Comparison of ENCODE assay signal across 9 mouse cellular contexts in genomic region chr13:60173591-60174524, GRCm38 (mm10). TPM values are rescaled to one million over a fixed set of nuclear protein-coding genes. Genes with fewer than 3 reads are reported as not detected.
DNase-seq lines count a peak whose midpoint lies in the region; ATAC-seq lines count a peak whose summit lies in the region.
"Had no signal": no experiment of that assay in that cellular context is flagged by ENCODE, and none has a peak within 500 bp of the region (broad histone marks: within the 10 kb centered on the region; RNA-seq: fewer than 3 reads in every experiment).

No protein-coding gene starts in this region.

- H3K36me3 ChIP-seq in liver, embryonic 11.5 days (ENCODE audit: control insufficient read depth, insufficient read depth, low read length), result no peaks in the 10 kb centered on the region
- no peaks in the 10 kb centered on the region for H3K36me3 ChIP-seq in liver, embryonic 12.5 days
- H3K36me3 ChIP-seq in hindbrain, embryonic 14.5 days (replicated peaks; ENCODE audit: control insufficient read depth, insufficient read depth), result no peaks in the 10 kb centered on the region
- H3K36me3 ChIP-seq in limb, embryonic 15.5 days, result no peaks in the 10 kb centered on the region

- H3K27ac ChIP-seq in liver, embryonic 11.5 days (ENCODE audit: low read depth, low read length), result no peak overlapping the region
- no peak overlapping the region for H3K27ac ChIP-seq in liver, embryonic 12.5 days
- no peak overlapping the region for H3K27ac ChIP-seq in hindbrain, embryonic 14.5 days
- H3K27ac ChIP-seq in limb, embryonic 15.5 days, result peak overlapping the region; percentile 87

- no peak for ATAC-seq in liver, embryonic 11.5 days (replicated peaks; ENCODE audit: low FRiP score)
- no peak for ATAC-seq in liver, embryonic 12.5 days
- ATAC-seq in hindbrain, embryonic 14.5 days (ENCODE audit: low FRiP score), result no peak
- no peak for ATAC-seq in limb, embryonic 15.5 days (ENCODE audit: insufficient number of reproducible peaks, low FRiP score, low TSS enrichment, low read depth)

- no peak overlapping the region for H3K9ac ChIP-seq in liver, embryonic 11.5 days (ENCODE audit: low read depth, low read length)
- no peak overlapping the region for H3K9ac ChIP-seq in liver, embryonic 12.5 days
- H3K9ac ChIP-seq in hindbrain, embryonic 14.5 days, result peak overlapping the region; percentile 89; the same call in 1 of the 2 replicates
- H3K9ac ChIP-seq in limb, embryonic 15.5 days, result peak overlapping the region; percentile 44

- WGBS in liver, embryonic 11.5 days, result 36% methylated on average over 12 of the region's 12 CpGs
- WGBS in liver, embryonic 12.5 days (ENCODE audit: insufficient replicate concordance), result 41% methylated on average over 12 of the region's 12 CpGs
- 7% methylated on average over 12 of the region's 12 CpGs for WGBS in hindbrain, embryonic 14.5 days
- WGBS in limb, embryonic 15.5 days, result 7% methylated on average over 12 of the region's 12 CpGs

- H3K9me3 ChIP-seq in liver, embryonic 11.5 days (ENCODE audit: control insufficient read depth, low read length), result no peaks in the 10 kb centered on the region
- no peaks in the 10 kb centered on the region for H3K9me3 ChIP-seq in liver, embryonic 12.5 days (replicated peaks)
- no peaks in the 10 kb centered on the region for H3K9me3 ChIP-seq in hindbrain, embryonic 14.5 days (ENCODE audit: control insufficient read depth, low read length)
- no peaks in the 10 kb centered on the region for H3K9me3 ChIP-seq in limb, embryonic 15.5 days

- peak overlapping the region; percentile 44 for H3K4me2 ChIP-seq in liver, embryonic 11.5 days
- no peak overlapping the region for H3K4me2 ChIP-seq in liver, embryonic 12.5 days
- H3K4me2 ChIP-seq in hindbrain, embryonic 14.5 days (replicated peaks), result peak overlapping the region; percentile 94
- H3K4me2 ChIP-seq in limb, embryonic 15.5 days, result peak overlapping the region; percentile 47

- H3K4me3 ChIP-seq in liver, embryonic 11.5 days (ENCODE audit: low read depth, low read length), result peak overlapping the region; percentile 29; the same call in 1 of the 2 replicates
- no peak overlapping the region for H3K4me3 ChIP-seq in liver, embryonic 12.5 days
- H3K4me3 ChIP-seq in hindbrain, embryonic 14.5 days (replicated peaks; ENCODE audit: low read length), result peak overlapping the region; percentile 80
- peak overlapping the region; percentile 82 for H3K4me3 ChIP-seq in limb, embryonic 15.5 days

- no peak for DNase-seq in liver, embryonic 11.5 days (ENCODE audit: low spot score)
- no peak for DNase-seq in hindbrain, embryonic 14.5 days (ENCODE audit: low spot score)
- peak; percentile 18 for DNase-seq in retina, embryonic 14.5 days (ENCODE audit: low spot score)
- no peak for DNase-seq in urinary bladder, postnatal 10 days (ENCODE audit: low spot score)
- DNase-seq in cerebellum, postnatal 36 days, result no peak
- DNase-seq in cerebellum, adult 11 months, result no peak

- H3K4me1 ChIP-seq in liver, embryonic 11.5 days (replicated peaks; ENCODE audit: control insufficient read depth, insufficient read depth, low read length), result 0 out of 2 replicates have a peak, but pooled peaks cover 3% of the 10 kb centered on the region
- peaks cover 14% of the 10 kb centered on the region; the same call in 1 of the 2 replicates for H3K4me1 ChIP-seq in liver, embryonic 12.5 days
- H3K4me1 ChIP-seq in hindbrain, embryonic 14.5 days (replicated peaks; ENCODE audit: control insufficient read depth, insufficient read depth, low read length), result peaks cover 27% of the 10 kb centered on the region
- peaks cover 14% of the 10 kb centered on the region for H3K4me1 ChIP-seq in limb, embryonic 15.5 days

- peaks cover 50% of the 10 kb centered on the region for H3K27me3 ChIP-seq in liver, embryonic 11.5 days (replicated peaks; ENCODE audit: control insufficient read depth, insufficient read depth, low read length)
- H3K27me3 ChIP-seq in liver, embryonic 12.5 days (replicated peaks), result peaks cover 83% of the 10 kb centered on the region
- H3K27me3 ChIP-seq in hindbrain, embryonic 14.5 days (ENCODE audit: control insufficient read depth, insufficient read depth, low read length), result no peaks in the 10 kb centered on the region
- H3K27me3 ChIP-seq in limb, embryonic 15.5 days, result no peaks in the 10 kb centered on the region
- H3K27me3 ChIP-seq: CH12.LX had no signal

RNA-seq across cellular contexts. Expression of gene Gas1, which starts 3.3 kb away (rescaled TPM):
- polyA plus RNA-seq in liver, embryonic 11.5 days (2014; fragmentation: Nextera tagmentation; extraction: Ambion mirVana), result 27.5 and 29.4 TPM in 2 replicates
- polyA plus RNA-seq in liver, embryonic 12.5 days (2016; fragmentation: Nextera tagmentation; extraction: Ambion mirVana), result 11.9 and 16.3 TPM in 2 replicates
- polyA plus RNA-seq in hindbrain, embryonic 14.5 days (2014; fragmentation: Nextera tagmentation; extraction: Ambion mirVana), result 19.3 and 26.0 TPM in 2 replicates
- polyA plus RNA-seq in limb, embryonic 15.5 days (2015; fragmentation: Nextera tagmentation; extraction: Ambion mirVana), result 233 and 299 TPM in 2 replicates

Comparison
In these comparisons a context has a peak if more than half of its experiments do, and no peak if none do; other contexts are left out.
1. H3K9ac ChIP-seq: peak in hindbrain, embryonic 14.5 days (single experiment) and limb, embryonic 15.5 days (single experiment); none in liver, embryonic 11.5 days (single experiment) and liver, embryonic 12.5 days (single experiment).